Mouse (Mus musculus) left cerebral cortex, adult 8-10 months (tissue): ENCODE measurements around the gene Gm28035. TPM values are rescaled to one million over a fixed set of nuclear protein-coding genes. Genes with fewer than 3 reads are reported as not detected.
A peak's percentile ranks its signal among the peaks of the same experiment; 100 is the strongest.

Experiments used
- DNase-seq, 2 experiments: peaks; one replicate each; pipeline ENCODE4 v3.0.0; 2022; ENCODE audit warnings: low spot score in 2 of 2
- total RNA-seq, 4 experiments: library from RNA; stranded (reverse); gene quantifications; 2 replicates each; pipeline ENCODE4 v1.2.4; 2022

Gm28035 gene
- 1 to 10 TPM; 3.8 to 8.8 (median 5.5) TPM for total RNA-seq

GRCm38 (mm10) chr2:30240267-30240666 lies at the start of gene Gm28035:
Gene Gm28035, plus strand, starts transcription at chr2:30240567.
- no peak for DNase-seq

- no peak for DNase-seq
Measured at GRCm38 (mm10) chr2:30191790-30192580, 48.4 kb upstream of the Gm28035 start.

DNA sequence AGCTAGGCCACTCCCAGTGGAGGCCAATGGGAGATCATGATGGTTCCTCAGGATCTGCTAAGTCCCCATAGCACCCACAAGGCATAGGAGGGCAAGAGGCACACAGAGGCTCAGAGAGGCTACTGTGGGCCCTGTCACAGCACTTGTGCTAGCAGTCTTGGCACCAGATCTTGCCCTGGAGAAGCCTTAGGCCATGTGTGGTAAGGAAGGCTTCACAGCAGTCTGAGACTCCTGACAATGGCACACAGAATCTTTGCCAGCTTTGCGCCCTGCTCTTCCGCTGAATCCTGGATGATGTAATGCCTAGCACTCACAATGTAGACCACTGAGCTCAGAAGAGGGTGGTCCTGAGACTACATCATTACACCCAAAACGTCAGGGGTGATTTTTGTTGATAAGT lies 45.7 kb upstream of the Gm28035 start:
- DNase-seq = no peak

DNA sequence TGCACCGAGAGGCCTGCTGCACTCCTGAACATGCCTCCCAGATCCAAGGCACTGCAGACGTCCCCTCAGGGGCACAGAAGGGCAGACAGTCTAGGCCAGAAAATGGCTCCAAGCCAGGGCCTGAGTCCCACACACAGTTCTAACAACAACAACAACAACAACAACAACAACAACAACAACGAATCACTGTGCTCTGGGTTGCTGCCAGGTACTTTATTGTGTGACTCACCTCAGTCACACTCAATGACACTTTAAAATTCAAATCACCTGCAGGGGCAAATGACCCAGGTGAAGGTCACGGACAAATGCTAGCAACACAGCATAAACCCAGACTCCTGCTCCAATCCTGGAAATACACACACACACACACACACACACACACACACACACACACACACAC lies 42.3 kb upstream of the Gm28035 start:
- no peak for DNase-seq

DNA sequence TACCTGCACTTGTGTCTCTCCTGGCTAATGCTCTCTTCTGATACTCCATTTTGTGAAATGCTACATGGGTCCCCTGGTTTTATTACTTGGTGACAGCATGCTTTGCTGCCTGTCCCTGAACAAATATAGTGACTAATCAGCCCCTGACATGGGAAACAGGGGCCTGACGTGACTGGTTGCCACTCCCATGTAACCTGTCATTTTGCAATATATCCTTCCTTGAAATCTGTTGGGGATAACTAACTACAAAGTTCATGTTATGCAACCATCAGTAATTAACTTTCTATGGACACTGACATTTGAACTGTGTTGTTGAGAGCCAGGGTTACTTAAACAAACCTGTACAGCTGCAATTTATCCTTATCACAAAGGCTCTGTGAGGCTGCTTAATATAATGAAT lies 40.4 kb upstream of the Gm28035 start:
- DNase-seq = no peak

DNA sequence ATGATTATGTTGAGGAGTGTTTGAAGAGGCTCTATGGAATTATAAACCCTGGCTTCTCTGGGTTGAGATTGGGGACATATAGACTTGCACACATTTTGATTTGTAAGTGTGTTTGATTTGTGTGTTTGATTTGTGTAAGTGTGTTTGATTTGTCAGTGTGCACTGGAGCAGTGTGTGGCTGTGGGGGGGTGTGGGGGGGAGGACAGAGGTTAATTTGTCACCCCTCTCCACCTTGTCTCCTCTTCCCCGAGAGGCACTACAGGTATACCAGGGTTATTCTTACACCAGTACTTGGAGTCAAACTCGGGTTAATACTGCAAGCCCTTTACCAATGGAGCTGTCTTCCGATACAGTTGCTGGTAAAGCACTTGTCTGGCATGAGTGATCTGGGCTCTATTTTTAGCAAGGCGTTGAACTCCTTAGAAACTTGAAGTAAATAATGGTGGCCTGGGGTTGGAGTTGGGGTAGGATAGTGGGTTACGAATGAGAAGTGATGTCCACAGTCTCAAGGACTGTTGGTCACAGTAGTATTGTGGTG lies 39.9 kb upstream of the Gm28035 start:
- no peak for DNase-seq

DNA sequence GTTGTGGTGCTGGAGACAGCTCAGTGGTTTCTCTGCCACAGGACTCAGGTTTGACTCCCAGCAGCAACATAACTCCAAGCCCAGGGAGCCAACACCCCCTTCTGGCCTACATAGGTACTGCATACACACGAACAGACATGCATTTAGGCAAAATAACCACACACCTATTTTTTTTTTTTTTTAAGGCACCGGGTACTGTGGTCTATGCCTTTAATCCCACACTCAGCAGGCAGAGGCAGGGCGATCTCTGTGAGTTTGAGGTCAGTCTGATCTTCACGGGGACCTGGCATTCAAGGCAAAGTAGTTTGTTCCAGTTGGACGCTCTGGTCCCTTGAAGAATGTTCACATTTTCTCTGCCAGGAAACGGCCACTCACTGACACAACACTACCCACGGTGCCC lies 36.9 kb upstream of the Gm28035 start:
- no peak for DNase-seq

DNA sequence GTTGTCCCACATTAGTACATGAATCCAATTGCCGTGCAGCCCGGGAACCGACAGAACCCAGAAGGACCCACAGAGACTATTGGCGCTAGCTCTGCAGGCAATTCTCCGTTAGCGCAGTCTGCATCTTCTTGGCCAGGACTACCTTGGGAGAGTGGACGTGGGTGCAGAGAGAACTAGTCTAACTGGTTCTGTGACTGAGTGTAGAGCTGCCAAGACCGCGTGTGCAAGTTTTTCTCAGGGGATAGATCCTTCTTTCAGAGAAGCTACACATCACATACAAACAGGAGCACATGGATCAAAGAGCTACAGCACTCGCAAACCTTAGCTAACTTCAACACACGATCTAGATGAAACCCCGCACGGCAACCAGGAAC lies 35.1 kb upstream of the Gm28035 start:
- peak in 1 of 2 experiments; percentile 29 for DNase-seq

DNA sequence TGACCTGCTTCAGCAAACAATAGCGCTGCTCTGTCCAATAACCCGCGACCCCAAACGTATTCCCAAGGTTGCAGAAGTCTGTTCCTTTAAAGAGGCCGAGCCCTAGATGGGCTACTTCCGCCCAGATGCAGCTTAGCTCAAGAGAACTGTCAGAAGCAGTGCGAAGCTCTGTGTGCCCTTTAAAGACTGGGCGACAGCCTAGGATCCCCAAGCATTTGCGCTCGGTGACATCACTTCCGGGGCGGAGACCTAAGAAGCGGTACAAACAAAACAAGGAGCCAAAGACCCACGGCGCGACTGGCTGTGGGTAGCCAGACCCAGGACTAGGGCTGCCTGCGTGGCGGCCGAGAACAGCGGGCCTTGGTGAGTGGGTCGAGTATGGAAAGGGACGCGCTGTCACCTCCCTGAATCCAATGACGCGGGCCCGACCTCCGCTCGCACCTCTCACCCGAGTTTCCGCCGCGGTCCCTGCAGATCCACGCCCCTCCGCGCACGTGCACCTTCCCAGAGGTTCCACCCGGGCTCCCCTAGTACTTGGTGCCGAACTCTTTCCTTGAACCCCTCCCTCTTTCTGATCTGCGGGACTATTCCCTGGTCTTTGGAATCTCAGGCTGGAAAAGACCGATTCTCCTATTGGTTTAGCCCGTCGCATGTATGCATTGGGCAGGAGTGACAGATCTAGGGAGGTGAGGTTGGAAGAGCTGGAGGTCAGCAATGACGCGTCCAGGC lies 34.6 kb upstream of the Gm28035 start, which contains the start of gene Kyat1:
Gene Kyat1, minus strand, starts transcription at position 219 of the 729 bp plus-strand sequence.
- DNase-seq = peak; percentile 84 to 91

DNA sequence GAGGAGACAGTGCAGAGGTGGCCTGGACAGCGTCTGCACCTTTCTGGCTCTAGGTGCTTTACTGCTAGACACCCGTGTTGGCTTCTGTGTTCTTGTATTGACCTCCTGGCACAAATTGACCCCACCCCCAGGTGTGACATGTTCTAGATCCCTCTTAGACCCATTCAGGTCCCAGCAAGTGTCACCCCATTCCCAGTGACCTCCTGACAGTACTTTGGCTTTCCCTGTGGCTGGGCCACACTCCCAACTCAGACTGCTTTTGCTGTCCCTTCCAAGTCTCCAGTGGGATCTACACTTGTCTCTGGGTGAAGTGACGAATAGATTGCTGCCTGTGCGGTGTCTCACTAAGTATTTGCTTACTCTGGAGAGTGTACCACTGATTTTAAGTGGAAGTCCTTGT lies 33.0 kb upstream of the Gm28035 start:
- no peak for DNase-seq

GRCm38 (mm10) chr2:30207886-30208285 lies 32.5 kb upstream of the Gm28035 start:
- no peak for DNase-seq

GRCm38 (mm10) chr2:30211408-30212168 lies 28.8 kb upstream of the Gm28035 start:
- DNase-seq = no peak

DNA sequence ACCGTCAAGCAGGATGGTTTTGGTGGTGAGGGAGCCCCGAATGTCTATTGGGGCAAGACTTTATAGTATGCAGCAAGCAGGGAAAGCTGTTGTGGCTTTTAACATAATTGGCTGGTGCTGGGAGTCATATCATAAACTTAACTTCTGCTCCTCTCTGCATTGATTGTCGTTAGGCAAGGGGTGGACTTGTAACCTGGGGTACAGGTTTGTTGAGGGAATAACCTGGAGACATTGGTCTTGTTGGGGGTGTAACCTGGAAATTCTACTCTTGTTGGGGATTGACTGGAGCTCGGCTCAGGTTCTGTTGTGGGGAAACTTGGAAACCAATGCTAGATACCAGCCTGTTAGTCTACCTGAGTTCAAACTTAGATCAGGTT lies 28.2 kb upstream of the Gm28035 start:
- no peak for DNase-seq

- DNase-seq = no peak
Measured at GRCm38 (mm10) chr2:30212951-30213350, 27.4 kb upstream of the Gm28035 start.

- DNase-seq = no peak
Measured at GRCm38 (mm10) chr2:30214745-30215144, 25.6 kb upstream of the Gm28035 start.

DNA sequence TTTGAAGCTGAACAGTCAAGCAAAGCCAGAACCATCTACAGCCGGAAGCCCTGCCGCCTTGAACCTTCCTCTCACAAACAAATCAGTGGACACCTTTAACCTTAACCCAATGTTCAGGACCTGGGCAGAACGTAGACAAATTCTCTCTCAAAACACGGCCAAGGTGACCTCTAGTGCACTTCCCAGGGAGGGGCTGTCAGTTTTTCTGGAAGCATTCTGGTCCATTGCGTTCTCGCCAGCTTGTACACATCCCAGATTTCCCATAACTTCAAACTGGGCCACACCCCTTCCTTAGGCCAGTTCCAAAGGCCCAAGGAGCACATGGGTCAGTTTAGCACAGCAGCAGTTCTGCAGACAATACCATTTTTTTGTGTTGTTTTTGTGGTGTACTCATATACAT lies 24.9 kb upstream of the Gm28035 start:
- no peak for DNase-seq

DNA sequence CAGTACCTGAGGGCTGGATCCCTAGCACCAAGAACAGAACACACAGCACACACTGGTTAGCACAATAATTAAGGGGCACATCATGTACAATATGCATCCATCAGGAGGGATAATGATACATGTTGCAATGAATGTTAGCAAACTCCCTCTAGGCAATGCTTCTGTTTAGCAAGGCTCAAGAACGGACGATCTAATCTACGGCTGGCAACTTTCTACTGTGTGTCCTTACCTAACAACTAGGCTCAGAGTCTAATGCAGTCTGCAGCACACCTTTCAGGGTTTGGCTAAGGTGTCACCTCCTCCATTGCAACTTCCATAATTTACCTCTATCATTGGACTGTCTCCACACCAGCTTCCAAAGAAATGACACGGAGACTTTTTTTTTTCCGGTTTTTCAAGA lies 24.1 kb upstream of the Gm28035 start:
- no peak for DNase-seq

DNA sequence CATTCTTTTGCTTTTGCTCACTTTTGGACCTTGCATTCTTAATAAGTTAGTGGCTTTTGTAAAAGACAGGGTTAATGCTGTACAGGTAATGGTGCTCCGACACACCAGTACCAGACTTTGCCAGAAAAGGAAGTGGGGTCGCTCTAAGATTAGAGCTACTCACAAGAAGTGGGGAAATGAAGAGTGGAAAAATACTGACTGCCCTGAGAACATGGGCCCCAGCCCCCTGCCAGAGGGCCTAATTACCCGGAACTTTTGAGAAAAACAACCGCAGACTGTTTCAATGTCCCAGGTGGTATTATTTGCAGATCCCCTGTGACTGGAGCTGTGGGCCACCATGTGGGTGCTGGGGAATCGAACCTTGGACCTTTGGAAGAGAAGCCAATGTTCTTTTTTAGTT lies 4.8 kb upstream of the Gm28035 start:
- DNase-seq = no peak

GRCm38 (mm10) chr2:30236426-30237198 lies 3.8 kb upstream of the Gm28035 start:
- DNase-seq = no peak

DNA sequence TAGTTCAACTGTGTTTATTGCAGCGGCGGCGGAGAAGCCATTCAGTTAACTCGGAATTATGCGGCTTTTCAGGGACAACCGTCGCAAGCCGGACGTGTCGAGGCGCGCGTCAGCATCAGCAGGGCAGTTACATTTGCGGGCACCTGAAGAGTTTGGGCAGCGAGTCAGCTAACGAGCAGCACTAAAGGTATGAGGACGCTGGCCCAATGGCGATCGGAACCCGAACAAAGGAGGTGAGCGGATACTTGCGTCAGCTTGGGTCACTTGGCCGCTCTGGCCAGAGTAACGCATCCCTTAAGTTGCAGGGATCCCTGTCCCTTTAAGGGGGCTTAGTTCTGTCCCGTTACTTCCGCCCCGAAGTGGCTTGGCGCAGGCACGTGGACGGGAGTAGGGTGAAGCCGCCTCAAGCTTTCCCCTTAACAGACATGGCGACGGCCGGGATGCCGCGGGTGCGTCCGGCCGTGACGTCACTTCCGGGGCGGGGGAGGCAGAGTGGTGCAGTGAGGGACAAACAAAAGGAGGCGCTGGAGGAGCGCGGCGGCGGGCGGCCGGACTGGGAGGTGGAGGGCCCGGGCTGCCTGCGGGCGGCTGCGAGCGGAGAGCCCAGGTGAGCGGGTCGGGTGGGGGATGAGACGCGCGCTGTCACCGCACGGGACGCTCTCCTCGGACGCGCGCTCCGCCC lies 3.0 kb upstream of the Gm28035 start, which contains the start of gene Lrrc8a:
Gene Lrrc8a, plus strand, starts transcription at position 517 of the 682 bp plus-strand sequence.
- DNase-seq = peak; percentile 99
